Mouse (Mus musculus) cerebellum, adult 2 months (tissue): ENCODE measurements around the gene Gnao1.

Experiments used
- CTCF ChIP-seq: fragments of 200-500 bp; IDR thresholded peaks from 2 replicates; pipeline ENCODE4 v1.5.1; 2011; ENCODE audit warnings: low read depth, mild to moderate bottlenecking, control low read depth, low read length, moderate library complexity, borderline replicate concordance; ENCODE audit not compliant: insufficient read depth
- POLR2A ChIP-seq: fragments of 200-500 bp; IDR thresholded peaks from 2 replicates; pipeline ENCODE4 v1.6.1; 2011; ENCODE audit warnings: low read length, control low read depth, borderline replicate concordance; ENCODE audit not compliant: insufficient read depth

DNA sequence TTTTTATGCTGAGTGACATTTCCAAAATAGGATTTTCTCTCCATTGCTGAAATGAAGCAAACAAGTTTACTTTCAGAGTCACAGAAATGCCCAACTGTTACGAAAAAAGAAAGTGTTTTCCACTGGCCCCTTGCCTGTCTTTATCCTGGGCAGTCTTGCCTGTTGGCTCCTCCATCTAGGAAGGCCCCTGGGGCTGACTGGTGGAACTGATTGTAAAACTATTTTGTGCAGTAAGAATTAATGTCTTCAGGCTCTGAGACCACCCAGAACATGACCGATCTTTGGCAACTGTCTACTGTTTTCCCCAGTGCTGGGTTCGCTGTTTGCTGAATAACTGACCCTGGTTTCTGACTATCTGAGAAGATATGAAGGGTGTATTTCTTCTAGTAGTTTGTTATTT is 540 bp upstream of the Gnao1 start:
- TF ChIP-seq CTCF (no peak), POLR2A (no peak)
